Mouse (Mus musculus) gonadal fat pad, adult 2 months (tissue): ENCODE results near the gene Dner. TPM values are rescaled to one million over a fixed set of nuclear protein-coding genes. Genes with fewer than 3 reads are reported as not detected.
"Not testable (repeated sequence)": the region's sequence is repeated elsewhere in the genome, so short reads cannot be mapped to it uniquely, and the experiment has no call there.

Source experiments
- DNase-seq: peaks from one replicate; pipeline ENCODE4 v3.0.0-alpha.2; 2012; ENCODE audit warnings: low read depth
- polyA plus RNA-seq: library from polyadenylated mRNA; depleted of rRNA; stranded (reverse); fragments of >200 nt; gene quantifications from 2 replicates; pipeline ENCODE4 v1.2.3, GENCODE M21; 2012

Dner gene
- polyA plus RNA-seq, 1 experiment: 3.3 TPM

- no peak for DNase-seq
Measured at GRCm38 (mm10) chr1:84396787-84397186, 299.2 kb downstream of the Dner start.

- DNase-seq: no peak
Measured at GRCm38 (mm10) chr1:84395928-84396327, 300.1 kb downstream of the Dner start.

GRCm38 (mm10) chr1:84390961-84391360, 305.1 kb downstream of the Dner start:
- no peak for DNase-seq

GRCm38 (mm10) chr1:84387616-84388015, 308.4 kb downstream of the Dner start:
- DNase-seq: no peak

GRCm38 (mm10) chr1:84386481-84387146, 309.4 kb downstream of the Dner start:
- DNase-seq: no peak

- no peak for DNase-seq
Measured at GRCm38 (mm10) chr1:84382709-84383108, 313.3 kb downstream of the Dner start.

- no peak for DNase-seq
Measured at GRCm38 (mm10) chr1:84382064-84382463, 314.0 kb downstream of the Dner start.

- DNase-seq: no peak
Measured at GRCm38 (mm10) chr1:84380895-84381294, 315.1 kb downstream of the Dner start.

- DNase-seq: no peak
Measured at GRCm38 (mm10) chr1:84367733-84368132, 328.3 kb downstream of the Dner start.

- DNase-seq: no peak
Measured at GRCm38 (mm10) chr1:84366553-84366952, 329.5 kb downstream of the Dner start.

- DNase-seq: no peak
Measured at GRCm38 (mm10) chr1:84363967-84364366, 332.1 kb downstream of the Dner start, which contains the start of gene Pid1. Pid1 (minus strand) TSS chr1:84364180.

- no peak for DNase-seq
Measured at GRCm38 (mm10) chr1:84362709-84363617, 333.1 kb downstream of the Dner start.

GRCm38 (mm10) chr1:84362209-84362608, 333.8 kb downstream of the Dner start:
- no peak for DNase-seq

GRCm38 (mm10) chr1:84361389-84361788, 334.6 kb downstream of the Dner start:
- DNase-seq: no peak

- DNase-seq: no peak
Measured at GRCm38 (mm10) chr1:84359611-84360500, 336.2 kb downstream of the Dner start.

- no peak for DNase-seq
Measured at GRCm38 (mm10) chr1:84357216-84357615, 338.8 kb downstream of the Dner start.

GRCm38 (mm10) chr1:84350262-84350661, 345.8 kb downstream of the Dner start:
- no peak for DNase-seq

- DNase-seq: no peak
Measured at GRCm38 (mm10) chr1:84347796-84348476, 348.1 kb downstream of the Dner start.

GRCm38 (mm10) chr1:84332797-84333196, 363.2 kb downstream of the Dner start:
- not testable (repeated sequence) for DNase-seq

- DNase-seq: not testable (repeated sequence)
Measured at GRCm38 (mm10) chr1:84331861-84332260, 364.2 kb downstream of the Dner start.

- DNase-seq: no peak
Measured at GRCm38 (mm10) chr1:84325309-84325708, 370.7 kb downstream of the Dner start.
